18 mouse cellular contexts compared by ENCODE assay signal in genomic region chr9:58613790-58614189, GRCm38 (mm10). TPM values are rescaled to one million over a fixed set of nuclear protein-coding genes. Genes with fewer than 3 reads are reported as not detected.
DNase-seq lines count a peak whose midpoint lies in the region; ATAC-seq and TF ChIP-seq lines count a peak whose summit lies in the region.
"Had no signal": no experiment of that assay in that cellular context is flagged by ENCODE, and none has a peak within 500 bp of the region (broad histone marks: within the 10 kb centered on the region; RNA-seq: fewer than 3 reads in every experiment).

No protein-coding gene starts in this region.

- DNase-seq in heart, adult 2 months = no peak
- DNase-seq in layer of hippocampus, adult 18-20 months (ENCODE audit: low spot score in 2 of 2) = peak; percentile 26 to 51
- no peak for DNase-seq in layer of hippocampus, postnatal 10 days (ENCODE audit: low spot score in 2 of 2)
- peak; percentile 60 to 73 for DNase-seq in cerebellum, adult 2 months
- peak; percentile 52 to 53 for DNase-seq in cerebellum, postnatal 36 days
- DNase-seq in spleen, postnatal 14 days (ENCODE audit: low spot score in 2 of 2) = no peak
- no peak for DNase-seq in adrenal gland, postnatal 25 days
- DNase-seq: gastrocnemius, postnatal 25 days; lung, postnatal 14 days; thymus, postnatal 4 days had no signal

- 87% methylated on average over 1 of the region's 1 CpGs for WGBS in heart, embryonic 11.5 days (ENCODE audit: insufficient replicate concordance)
- 77% methylated on average over 1 of the region's 1 CpGs for WGBS in heart, adult 2 months
- 4% methylated on average over 1 of the region's 1 CpGs for WGBS in cerebellum, adult 2 months

- peaks cover 15% of the 10 kb centered on the region for H3K4me1 ChIP-seq in heart, embryonic 11.5 days (ENCODE audit: control insufficient read depth, insufficient read depth, low read length)
- H3K4me1 ChIP-seq in heart, adult 2 months (ENCODE audit: control insufficient read depth, insufficient read depth, low read length) = peaks cover 17% of the 10 kb centered on the region
- peaks cover 24% of the 10 kb centered on the region; the same call in 1 of the 2 replicates for H3K4me1 ChIP-seq in cerebellum, adult 2 months (ENCODE audit: control insufficient read depth, insufficient read depth, low read length)
- H3K4me1 ChIP-seq: limb, embryonic 10.5 days had no signal

- H3K79me2 ChIP-seq in heart, adult 2 months (replicated peaks; ENCODE audit: control insufficient read depth, insufficient read depth, low read length) = peaks cover 5% of the 10 kb centered on the region

- TF ChIP-seq POLR2A in heart, adult 2 months (IDR thresholded peaks at IDR 0.05; ENCODE audit: insufficient read depth, low read depth, low read length) = no peak
- TF ChIP-seq POLR2A in cerebellum, adult 2 months (IDR thresholded peaks at IDR 0.05; ENCODE audit: borderline replicate concordance, insufficient read depth, low read length) = no peak

- TF ChIP-seq EP300 in heart, adult 2 months (IDR thresholded peaks at IDR 0.05; ENCODE audit: insufficient read depth, low read depth, low read length) = no peak

- TF ChIP-seq CTCF in heart, adult 2 months (IDR thresholded peaks at IDR 0.05) = no peak
- no peak for TF ChIP-seq CTCF in cerebellum, adult 2 months (IDR thresholded peaks at IDR 0.05; ENCODE audit: borderline replicate concordance, insufficient read depth, low read depth, low read length)

- no peak overlapping the region for H3K4me2 ChIP-seq in heart, embryonic 11.5 days
- H3K4me2 ChIP-seq: embryonic facial prominence, embryonic 15.5 days; hindbrain, embryonic 13.5 days; midbrain, embryonic 12.5 days had no signal

- peak overlapping the region; percentile 10; the same call in 1 of the 2 replicates for H3K27ac ChIP-seq in heart, embryonic 11.5 days (ENCODE audit: low read depth, low read length)
- H3K27ac ChIP-seq in heart, adult 2 months = no peak overlapping the region
- peak overlapping the region; percentile 66 for H3K27ac ChIP-seq in cerebellum, adult 2 months (ENCODE audit: insufficient read depth, low read length)
- H3K27ac ChIP-seq: embryonic facial prominence, embryonic 15.5 days; hindbrain, embryonic 13.5 days; limb, embryonic 10.5 days; liver, embryonic 14.5 days; midbrain, embryonic 12.5 days had no signal

- ATAC-seq in heart, embryonic 11.5 days (replicated peaks; ENCODE audit: insufficient number of reproducible peaks, low FRiP score, low TSS enrichment) = no peak
- ATAC-seq: forebrain, embryonic 14.5 days; intestine, postnatal 0 days had no signal

- no peak overlapping the region for H3K4me3 ChIP-seq in heart, embryonic 11.5 days (ENCODE audit: low read depth, low read length)
- no peak overlapping the region for H3K4me3 ChIP-seq in heart, adult 2 months
- no peak overlapping the region for H3K4me3 ChIP-seq in cerebellum, adult 2 months (replicated peaks; ENCODE audit: insufficient read depth, low read depth, low read length)
- H3K4me3 ChIP-seq: embryonic facial prominence, embryonic 15.5 days; hindbrain, embryonic 13.5 days; limb, embryonic 10.5 days; midbrain, embryonic 12.5 days had no signal

- H3K36me3 ChIP-seq in heart, embryonic 11.5 days (ENCODE audit: control insufficient read depth, insufficient read depth, low read length) = no peaks in the 10 kb centered on the region
- peaks cover 29% of the 10 kb centered on the region for H3K36me3 ChIP-seq in heart, adult 2 months (ENCODE audit: control insufficient read depth, insufficient read depth, low read length)
- H3K36me3 ChIP-seq: embryonic facial prominence, embryonic 15.5 days; hindbrain, embryonic 13.5 days; limb, embryonic 10.5 days; midbrain, embryonic 12.5 days had no signal

- H3K9ac ChIP-seq in heart, embryonic 11.5 days (ENCODE audit: low read depth, low read length) = no peak overlapping the region
- no peak overlapping the region for H3K9ac ChIP-seq in heart, adult 2 months (ENCODE audit: low read depth, low read length)
- H3K9ac ChIP-seq: embryonic facial prominence, embryonic 15.5 days; hindbrain, embryonic 13.5 days; liver, embryonic 14.5 days; midbrain, embryonic 12.5 days had no signal

- intact Hi-C loops in heart, adult 2 months (cut with DNase I) = no loop called here

- no peaks in the 10 kb centered on the region for H3K27me3 ChIP-seq in heart, embryonic 11.5 days (ENCODE audit: control insufficient read depth, insufficient read depth, low read length)
- H3K27me3 ChIP-seq in heart, adult 2 months (ENCODE audit: control insufficient read depth, insufficient read depth, low read length) = no peaks in the 10 kb centered on the region
- H3K27me3 ChIP-seq in cerebellum, adult 2 months (ENCODE audit: control insufficient read depth, insufficient read depth, low read length) = no peaks in the 10 kb centered on the region; the same call in 1 of the 2 replicates
- H3K27me3 ChIP-seq: embryonic facial prominence, embryonic 15.5 days; hindbrain, embryonic 13.5 days; midbrain, embryonic 12.5 days had no signal

- no peaks in the 10 kb centered on the region for H3K9me3 ChIP-seq in heart, embryonic 11.5 days (replicated peaks; ENCODE audit: control insufficient read depth, low read length)
- H3K9me3 ChIP-seq: embryonic facial prominence, embryonic 15.5 days; hindbrain, embryonic 13.5 days; limb, embryonic 10.5 days; midbrain, embryonic 12.5 days had no signal

RNA-seq across cellular contexts. Expression of gene Nptn, which starts 31.8 kb away (rescaled TPM):
- polyA plus RNA-seq in heart, embryonic 11.5 days (2014; fragmentation: Nextera tagmentation; extraction: Ambion mirVana) = 127 and 134 TPM in 2 replicates
- 100 to 1,000 TPM; 123 to 124 TPM for total RNA-seq in heart, adult 2 months (2021)
- 282 and 290 TPM in 2 replicates for polyA plus RNA-seq in heart, adult 2 months (2012; rRNA removed)
- total RNA-seq in layer of hippocampus, adult 18-20 months (2021) = 100 to 1,000 TPM; 848 to 884 TPM
- total RNA-seq in layer of hippocampus, postnatal 10 days (2021) = 100 to 1,000 TPM; 625 to 664 TPM
- 1,284 and 1,476 TPM in 2 replicates for polyA plus RNA-seq in cerebellum, adult 2 months (2012; rRNA removed)
- 151 and 177 TPM in 2 replicates for total RNA-seq in adrenal gland, postnatal 25 days (2021)

RNA-seq across cellular contexts. Expression of gene Cd276, which starts 58.6 kb away (rescaled TPM):
- 29.1 and 31.2 TPM in 2 replicates for polyA plus RNA-seq in heart, embryonic 11.5 days (2014; fragmentation: Nextera tagmentation; extraction: Ambion mirVana)
- total RNA-seq in heart, adult 2 months (2021) = 1 to 10 TPM; 8.5 to 10.0 TPM
- 7.1 and 7.8 TPM in 2 replicates for polyA plus RNA-seq in heart, adult 2 months (2012; rRNA removed)
- 1 to 10 TPM; 5.8 to 6.0 TPM for total RNA-seq in layer of hippocampus, adult 18-20 months (2021)
- total RNA-seq in layer of hippocampus, postnatal 10 days (2021) = 10 to 100 TPM; 15.7 to 16.6 TPM
- polyA plus RNA-seq in cerebellum, adult 2 months (2012; rRNA removed) = 6.4 and 6.9 TPM in 2 replicates
- 13.6 and 18.3 TPM in 2 replicates for total RNA-seq in adrenal gland, postnatal 25 days (2021)

Comparison
In these comparisons a context has a peak if more than half of its experiments do, and no peak if none do; other contexts are left out.
1. DNase-seq: peak in layer of hippocampus, adult 18-20 months (2 of 2), cerebellum, adult 2 months (2 of 2) and cerebellum, postnatal 36 days (2 of 2); none in heart, adult 2 months (0 of 2), layer of hippocampus, postnatal 10 days (0 of 2), spleen, postnatal 14 days (0 of 2) and adrenal gland, postnatal 25 days (single experiment).